Mouse (Mus musculus): ENCODE measurements around the gene Igfbp6.

GRCm38 (mm10) chr15:102192271-102192812, 48.2 kb downstream of the Igfbp6 start:
- TF ChIP-seq CTCF (conservative IDR thresholded peaks at IDR 0.05; ENCODE audit: insufficient read depth, insufficient read length, low read depth, low read length) (no peak), POLR2A (IDR thresholded peaks at IDR 0.05; ENCODE audit: low read depth, low read length) (no peak)
